Mouse (Mus musculus): ENCODE measurements at regions not wholly inside any gene's neighbourhood (a gene's known extent, or its start where the extent isn't known, plus 50 kb on each side); places are given as distances from the start of the nearest gene placed in this dataset.

- no peak for ATAC-seq (ENCODE audit: low TSS enrichment)
Observed at GRCm38 (mm10) chr12:39073289-39074022, 294.3 kb downstream of the Etv1 start.

GRCm38 (mm10) chr12:39086285-39086684, 307.1 kb downstream of the Etv1 start:
- ATAC-seq (ENCODE audit: low TSS enrichment), result no peak

- no peak for ATAC-seq (ENCODE audit: low TSS enrichment)
Observed at GRCm38 (mm10) chr12:39094638-39095230, 315.6 kb downstream of the Etv1 start.

- ATAC-seq (ENCODE audit: low TSS enrichment), result no peak
Observed at GRCm38 (mm10) chr12:39123391-39124095, 344.4 kb downstream of the Etv1 start.

- no peak for ATAC-seq (ENCODE audit: low TSS enrichment)
Observed at GRCm38 (mm10) chr12:39154689-39155088, 375.5 kb downstream of the Etv1 start.

GRCm38 (mm10) chr12:39176958-39177357, 397.8 kb downstream of the Etv1 start:
- ATAC-seq (ENCODE audit: low TSS enrichment), result no peak

GRCm38 (mm10) chr12:39224073-39224472, 444.9 kb downstream of the Etv1 start:
- ATAC-seq (ENCODE audit: low TSS enrichment), result no peak

- peak; percentile 62; the same call in 1 of the 2 replicates for ATAC-seq (ENCODE audit: low TSS enrichment)
Observed at GRCm38 (mm10) chr12:39256605-39257004, 477.4 kb downstream of the Etv1 start.

GRCm38 (mm10) chr12:39257571-39257970, 478.4 kb downstream of the Etv1 start:
- ATAC-seq (ENCODE audit: low TSS enrichment), result no peak

GRCm38 (mm10) chr12:39289676-39290075, 510.5 kb downstream of the Etv1 start:
- ATAC-seq (ENCODE audit: low TSS enrichment), result peak; percentile 94

- ATAC-seq (ENCODE audit: low TSS enrichment), result no peak
Observed at GRCm38 (mm10) chr12:39301351-39302212, 522.4 kb downstream of the Etv1 start.

- no peak for ATAC-seq (ENCODE audit: low TSS enrichment)
Observed at GRCm38 (mm10) chr12:39302213-39302591, 523.0 kb downstream of the Etv1 start.

- ATAC-seq (ENCODE audit: low TSS enrichment), result no peak
Observed at GRCm38 (mm10) chr12:39307746-39308145, 528.6 kb downstream of the Etv1 start.

GRCm38 (mm10) chr12:39309905-39310304, 530.7 kb downstream of the Etv1 start:
- ATAC-seq (ENCODE audit: low TSS enrichment), result no peak

- ATAC-seq (ENCODE audit: low TSS enrichment), result no peak
Observed at GRCm38 (mm10) chr12:39317229-39317628, 538.0 kb downstream of the Etv1 start.

- no peak for ATAC-seq (ENCODE audit: low TSS enrichment)
Observed at GRCm38 (mm10) chr12:39321453-39321852, 542.3 kb downstream of the Etv1 start.

- ATAC-seq (ENCODE audit: low TSS enrichment), result no peak
Observed at GRCm38 (mm10) chr12:39326157-39326556, 547.0 kb downstream of the Etv1 start.

GRCm38 (mm10) chr12:39326668-39327299, 547.6 kb downstream of the Etv1 start:
- no peak for ATAC-seq (ENCODE audit: low TSS enrichment)

GRCm38 (mm10) chr12:39328377-39328776, 549.2 kb downstream of the Etv1 start:
- no peak for ATAC-seq (ENCODE audit: low TSS enrichment)

- no peak for ATAC-seq (ENCODE audit: low TSS enrichment)
Observed at GRCm38 (mm10) chr12:39339101-39339538, 559.9 kb downstream of the Etv1 start.

GRCm38 (mm10) chr12:39341751-39342271, 562.6 kb downstream of the Etv1 start:
- no peak for ATAC-seq (ENCODE audit: low TSS enrichment)
